Mouse (Mus musculus) macrophage (primary cell): Measurements from ENCODE around the gene Cct2. TPM values are rescaled to one million over a fixed set of nuclear protein-coding genes. Genes with fewer than 3 reads are reported as not detected.
"Not testable (repeated sequence)": the region's sequence is repeated elsewhere in the genome, so short reads cannot be mapped to it uniquely, and the experiment has no call there.

ENCODE experiments used
- H3K27ac ChIP-seq: fragments of 350-480 bp; formaldehyde crosslinking; 2 replicates; pipeline ENCODE4 v1.9.0; 2021
- H3K36me3 ChIP-seq: fragments of 350-480 bp; formaldehyde crosslinking; 2 replicates; pipeline ENCODE4 v1.9.0; 2021; ENCODE audit errors: inconsistent target
- H3K4me3 ChIP-seq: fragments of 350-480 bp; formaldehyde crosslinking; 2 replicates; pipeline ENCODE4 v1.9.0; 2021; ENCODE audit errors: inconsistent target
- H3K79me2 ChIP-seq: fragments of 350-480 bp; formaldehyde crosslinking; 2 replicates; pipeline ENCODE4 v1.9.0; 2021; ENCODE audit errors: inconsistent target
- WGBS: methylation state at CpG from one replicate; pipeline ENCODE4 v1.1.7; 2026; ENCODE audit warnings: inconsistent platforms; ENCODE audit not compliant: missing documents; 5-methylcytosine and 5-hydroxymethylcytosine counted together
- polyA plus RNA-seq: library from polyadenylated mRNA; stranded (reverse); fragments of 250-400 nt; gene quantifications from 3 replicates; pipeline ENCODE4 v1.2.4, GENCODE M21; 2018; ENCODE audit warnings: inconsistent platforms

Cct2 gene
- polyA plus RNA-seq, 1 experiment from 2014 or later = 206 TPM

DNA sequence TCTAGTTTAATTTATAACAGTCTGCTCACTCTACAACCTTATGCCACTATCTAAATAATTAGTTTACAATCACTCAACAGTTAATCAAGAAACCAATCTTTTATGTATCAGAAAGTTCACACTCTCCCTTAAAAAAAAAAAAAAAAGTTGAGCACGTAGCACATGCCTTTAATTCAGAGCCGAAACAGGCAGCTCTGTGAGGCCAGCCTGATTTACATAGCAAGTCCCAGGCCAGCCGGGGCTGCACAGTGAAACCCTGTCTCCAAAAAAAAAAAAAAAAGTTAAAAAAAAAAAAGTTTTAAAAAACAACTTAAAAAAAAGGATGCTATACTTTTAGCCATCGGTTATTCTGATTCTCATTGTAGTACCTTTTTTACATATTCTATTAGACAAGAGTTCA lies 17.7 kb upstream of the Cct2 start:
- Histone ChIP-seq H3K36me3 (peaks cover 50% of the 10 kb centered on the region), H3K79me2 (no peaks in the 10 kb centered on the region), H3K4me3 (no peak overlapping the region), H3K27ac (no peak overlapping the region)
- WGBS = 87% methylated on average over 4 of the region's 4 CpGs

DNA sequence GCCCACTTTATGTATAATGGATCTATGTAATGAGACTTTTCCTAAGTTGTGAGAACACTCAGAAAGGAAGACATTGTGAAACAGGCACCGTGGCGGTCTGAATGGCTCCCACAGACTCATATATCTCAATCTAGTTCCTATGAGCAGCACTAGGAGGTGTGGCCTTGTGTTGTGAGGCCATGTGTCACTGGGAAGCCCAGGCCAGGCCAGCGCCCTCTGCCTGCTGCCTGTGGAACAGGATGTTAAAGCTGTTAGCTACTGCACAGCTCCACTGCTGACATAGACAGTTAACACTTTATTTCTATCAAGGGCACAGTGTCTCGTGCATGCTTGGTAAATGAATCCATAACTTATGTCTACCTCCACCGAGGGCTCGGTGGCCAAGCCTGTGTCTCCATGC lies 14.7 kb upstream of the Cct2 start:
- Histone ChIP-seq H3K36me3 (peaks cover 64% of the 10 kb centered on the region), H3K27ac (no peak overlapping the region), H3K4me3 (no peak overlapping the region), H3K79me2 (no peaks in the 10 kb centered on the region)
- WGBS = 72% methylated on average over 6 of the region's 6 CpGs

DNA sequence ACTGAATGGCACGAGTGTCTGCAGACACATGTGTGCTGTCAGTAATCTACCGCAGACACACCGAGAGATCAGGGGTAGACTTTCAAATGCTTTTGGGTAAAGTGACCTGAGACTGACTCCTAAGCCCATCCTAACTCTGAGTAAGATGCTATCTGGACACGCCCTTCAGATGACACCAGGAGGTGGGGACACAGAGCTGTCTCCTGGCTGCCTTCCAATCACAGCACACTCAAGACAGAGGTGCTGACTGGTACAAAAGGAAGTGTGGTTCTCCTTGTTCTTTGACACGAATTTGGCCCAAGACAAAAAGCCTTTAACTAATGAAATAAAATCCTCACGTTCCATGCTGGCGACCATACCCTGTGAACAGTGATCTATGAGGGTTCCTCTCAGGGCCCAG lies 9.6 kb upstream of the Cct2 start:
- Histone ChIP-seq H3K4me3 (no peak overlapping the region), H3K27ac (no peak overlapping the region), H3K36me3 (peaks cover 61% of the 10 kb centered on the region), H3K79me2 (no peaks in the 10 kb centered on the region)
- WGBS = 80% methylated on average over 7 of the region's 7 CpGs

DNA sequence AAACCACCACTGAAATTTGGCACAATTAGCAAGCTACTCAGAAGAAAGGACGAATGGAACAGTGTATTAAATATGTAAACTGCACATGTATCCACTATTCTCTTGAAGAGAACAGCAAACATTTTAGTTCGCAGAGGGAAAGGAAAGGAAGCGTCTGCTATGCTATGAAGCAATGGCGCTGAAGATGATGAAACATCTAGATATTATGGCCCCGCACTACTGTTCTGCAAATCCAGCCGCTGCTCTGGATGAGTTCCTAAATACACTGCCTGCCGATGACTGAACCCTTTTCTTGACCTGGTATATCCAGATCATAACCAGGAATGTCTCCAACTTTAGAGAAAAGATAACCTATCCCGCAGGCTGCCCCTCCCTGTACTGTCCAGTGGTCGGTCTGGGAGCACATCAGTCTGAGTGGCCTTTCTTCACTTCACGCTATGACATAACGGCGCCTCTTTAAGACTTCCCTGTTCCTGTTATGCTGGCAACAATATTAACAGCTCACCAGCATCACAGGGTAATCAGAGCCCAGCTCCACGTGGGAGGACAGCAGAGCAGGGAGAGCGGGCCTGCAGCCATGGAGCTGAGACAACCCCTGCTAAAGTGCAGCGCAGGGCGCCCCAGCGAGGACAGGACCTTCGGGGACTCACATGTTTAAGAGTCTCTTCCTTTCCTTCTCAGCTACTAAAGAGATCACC lies 8.7 kb upstream of the Cct2 start:
- peaks cover 56% of the 10 kb centered on the region for H3K36me3 ChIP-seq
- H3K27ac ChIP-seq = no peak overlapping the region
- 75% methylated on average over 18 of the region's 18 CpGs for WGBS
- no peaks in the 10 kb centered on the region for H3K79me2 ChIP-seq
- H3K4me3 ChIP-seq = no peak overlapping the region

DNA sequence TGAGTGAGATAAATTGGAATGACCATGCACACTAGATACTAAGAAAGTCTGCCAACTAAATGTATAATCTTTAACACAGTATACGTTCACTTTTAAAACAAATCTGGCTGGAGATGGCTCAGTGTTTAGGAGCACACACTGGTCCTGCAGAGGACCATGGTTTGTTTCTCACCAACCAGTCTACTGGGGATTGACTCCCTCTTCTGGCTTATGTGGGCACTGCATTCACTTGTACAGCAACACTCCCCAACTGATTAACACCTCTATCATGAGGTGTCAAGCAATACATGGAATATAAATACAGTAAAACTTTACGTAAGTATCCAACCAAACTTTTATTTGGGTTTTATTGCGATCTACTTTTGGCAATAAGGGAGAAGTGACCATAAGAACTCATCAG lies 5.5 kb upstream of the Cct2 start:
- Histone ChIP-seq H3K27ac (no peak overlapping the region), H3K4me3 (no peak overlapping the region), H3K79me2 (no peaks in the 10 kb centered on the region), H3K36me3 (peaks cover 25% of the 10 kb centered on the region)
- 100% methylated on average over 3 of the region's 3 CpGs for whole genome bisulfite sequencing

DNA sequence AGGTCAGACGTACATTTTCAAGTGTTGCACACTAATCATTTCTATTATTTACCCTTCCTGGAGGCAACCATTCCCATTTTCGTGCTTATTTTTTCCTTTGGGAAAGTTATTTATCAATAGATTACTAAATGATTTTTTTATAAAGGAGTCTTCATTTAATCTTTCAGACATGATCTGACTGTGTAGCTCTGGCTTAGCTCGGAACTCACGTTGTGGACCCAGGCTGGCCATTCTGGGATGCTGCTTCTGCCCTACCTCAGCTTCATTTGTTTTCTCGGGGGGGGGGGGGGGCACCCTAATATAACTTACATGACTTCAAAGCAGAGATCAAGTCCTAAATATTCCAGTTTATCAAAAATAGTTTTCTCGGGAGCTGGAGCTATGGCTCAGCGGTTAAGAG lies 462 bp upstream of the Cct2 start:
- H3K27ac ChIP-seq = no peak overlapping the region
- WGBS = 13% methylated on average over 6 of the region's 7 CpGs

DNA sequence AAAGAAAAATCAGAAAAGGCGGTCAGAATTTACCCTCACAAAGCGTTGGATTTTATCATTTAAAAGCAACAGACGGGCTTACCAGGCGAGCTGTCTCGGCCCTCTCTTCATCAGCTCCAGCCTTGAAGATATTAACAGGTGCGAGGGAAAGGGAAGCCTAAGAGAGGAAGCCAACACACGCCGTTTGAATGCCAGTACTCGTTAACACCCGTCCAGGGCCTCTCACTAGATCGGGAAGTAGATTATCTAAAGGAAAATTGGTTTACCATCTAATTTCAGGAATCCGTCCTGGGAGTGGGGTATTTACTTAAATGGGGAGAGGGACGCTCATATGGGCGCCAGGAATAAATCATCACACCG lies 740 bp downstream of the Cct2 start:
- Histone ChIP-seq H3K36me3 (peaks cover 39% of the 10 kb centered on the region), H3K4me3 (peak overlapping the region; percentile 82), H3K79me2 (peaks cover 47% of the 10 kb centered on the region), H3K27ac (peak overlapping the region; percentile 36)
- under 1% methylated on average over 15 of the region's 15 CpGs for WGBS

More for the DNA sequence above, 462 bp upstream of the Cct2 start:
- Histone ChIP-seq H3K4me3 (peak overlapping the region; percentile 15), H3K36me3 (peaks cover 29% of the 10 kb centered on the region), H3K79me2 (peaks cover 41% of the 10 kb centered on the region)

DNA sequence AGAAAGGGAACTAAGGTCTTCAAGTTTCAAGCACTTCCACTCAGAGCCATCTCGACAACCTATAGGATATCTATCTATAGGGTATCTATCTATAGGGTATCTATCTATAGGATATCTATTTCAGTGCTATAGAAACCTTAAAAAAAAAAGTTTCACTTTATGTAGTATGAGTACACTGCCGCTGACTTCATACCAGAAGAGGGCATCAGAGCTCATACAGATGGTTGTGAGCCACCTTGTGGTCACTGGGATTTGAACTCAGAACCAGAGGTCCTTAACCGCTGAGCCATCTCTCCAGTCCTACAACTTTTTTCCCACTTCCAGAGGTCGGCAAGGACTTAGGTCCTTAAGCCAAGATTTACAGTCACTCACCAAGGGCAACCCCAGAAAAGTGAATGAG lies 7.9 kb downstream of the Cct2 start:
- Histone ChIP-seq H3K27ac (no peak overlapping the region), H3K4me3 (no peak overlapping the region), H3K79me2 (peaks cover 22% of the 10 kb centered on the region), H3K36me3 (peaks cover 96% of the 10 kb centered on the region)
- 96% methylated on average over 4 of the region's 4 CpGs for WGBS

DNA sequence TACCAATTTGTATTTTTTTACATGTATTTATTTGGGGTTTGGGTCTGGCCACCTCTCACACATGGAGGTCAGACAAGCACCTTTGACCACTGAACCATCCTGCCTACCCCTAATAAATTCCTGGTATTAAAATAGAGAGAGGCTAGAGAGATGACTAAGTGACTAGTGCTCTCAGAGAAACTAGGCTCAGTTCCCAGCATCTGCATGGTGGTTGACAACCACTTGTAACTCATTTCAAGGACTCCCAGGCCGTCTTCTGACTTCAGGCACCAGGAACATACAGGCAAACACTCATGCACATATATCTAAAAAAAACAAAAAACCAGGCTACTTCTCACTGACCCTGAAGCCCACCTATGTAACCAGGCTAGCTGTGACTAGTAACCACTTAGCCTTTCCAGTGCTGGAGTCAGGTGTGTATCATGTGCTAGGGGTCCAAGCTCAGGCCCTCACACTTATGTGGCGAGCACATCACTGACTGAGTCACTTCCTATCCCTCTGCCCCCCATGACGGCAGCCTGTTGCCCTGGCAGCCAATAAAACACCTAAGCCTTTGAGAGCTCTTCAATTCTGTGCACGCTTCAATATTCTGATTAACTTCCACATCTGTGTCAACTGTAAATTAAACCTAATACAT lies 13.5 kb downstream of the Cct2 start:
- Histone ChIP-seq H3K79me2 (no peaks in the 10 kb centered on the region), H3K36me3 (peaks cover 54% of the 10 kb centered on the region), H3K27ac (no peak overlapping the region), H3K4me3 (no peak overlapping the region)
- 83% methylated on average over 4 of the region's 4 CpGs for WGBS

DNA sequence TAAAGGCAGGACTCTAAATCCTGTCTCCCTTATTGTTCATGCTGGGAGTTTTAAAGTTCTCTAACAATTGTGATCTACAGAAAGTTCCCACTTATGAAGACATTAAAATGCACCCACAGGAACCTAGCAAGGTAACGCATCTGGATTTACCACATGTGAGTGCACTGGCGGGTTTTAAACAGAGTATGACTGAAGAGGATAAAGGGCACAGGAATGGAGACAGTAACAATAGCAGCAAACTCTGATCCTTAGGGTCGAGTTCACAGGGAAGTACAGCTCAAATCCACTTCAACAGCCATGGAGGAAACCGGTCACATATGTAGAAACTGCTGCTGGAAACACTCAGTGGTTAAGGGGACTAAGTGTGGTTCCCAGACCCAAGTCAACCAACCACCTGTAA lies 14.4 kb downstream of the Cct2 start:
- H3K27ac ChIP-seq = no peak overlapping the region
- WGBS = 88% methylated on average over 4 of the region's 4 CpGs
- no peaks in the 10 kb centered on the region for H3K79me2 ChIP-seq
- H3K36me3 ChIP-seq = peaks cover 46% of the 10 kb centered on the region
- no peak overlapping the region for H3K4me3 ChIP-seq

DNA sequence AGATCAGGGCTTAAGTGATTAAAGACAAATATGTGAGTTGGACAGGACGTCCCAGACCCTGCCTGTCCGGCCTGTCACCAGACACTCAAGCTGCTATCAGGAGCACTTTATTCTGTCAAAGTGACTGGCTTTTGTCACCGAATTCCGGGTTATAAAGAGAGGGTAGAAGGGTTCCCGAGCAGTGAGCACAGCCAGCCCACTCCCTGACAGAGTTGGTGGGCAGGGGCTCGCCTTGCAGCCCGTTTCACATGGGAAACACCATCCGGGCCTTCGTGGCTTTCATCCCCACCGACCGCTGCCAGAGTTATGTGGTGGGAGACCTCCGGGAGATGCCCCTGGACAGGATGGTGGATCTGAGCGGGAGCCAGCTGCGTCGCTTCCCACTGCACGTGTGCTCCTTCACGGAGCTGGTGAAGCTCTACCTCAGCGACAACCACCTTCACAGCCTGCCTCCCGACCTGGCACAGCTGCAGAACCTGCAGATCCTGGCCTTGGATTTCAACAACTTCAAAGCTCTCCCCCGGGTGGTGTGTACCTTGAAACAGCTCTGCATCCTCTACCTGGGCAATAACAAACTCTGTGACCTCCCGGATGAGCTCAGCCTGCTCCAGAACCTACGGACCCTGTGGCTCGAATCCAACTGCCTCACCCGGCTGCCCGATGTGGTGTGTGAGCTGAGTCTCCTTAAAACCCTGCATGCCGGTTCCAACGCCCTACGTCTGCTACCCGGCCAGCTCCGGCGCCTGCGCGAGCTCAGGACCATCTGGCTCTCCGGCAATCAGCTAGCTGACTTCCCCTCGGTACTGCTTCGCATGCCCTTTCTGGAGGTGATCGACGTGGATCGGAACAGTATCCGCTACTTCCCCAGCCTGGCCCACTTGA lies 18.2 kb downstream of the Cct2 start, which contains the start of gene Lrrc10:
Gene Lrrc10, plus strand, starts transcription at position 167 of the 882 bp plus-strand sequence.
- peaks cover 8% of the 10 kb centered on the region; the same call in 1 of the 2 replicates for H3K36me3 ChIP-seq
- no peaks in the 10 kb centered on the region for H3K79me2 ChIP-seq
- 64% methylated on average over 40 of the region's 40 CpGs for WGBS
- no peak within 1 kb of the TSS for H3K27ac ChIP-seq
- H3K4me3 ChIP-seq = no peak within 1 kb of the TSS

DNA sequence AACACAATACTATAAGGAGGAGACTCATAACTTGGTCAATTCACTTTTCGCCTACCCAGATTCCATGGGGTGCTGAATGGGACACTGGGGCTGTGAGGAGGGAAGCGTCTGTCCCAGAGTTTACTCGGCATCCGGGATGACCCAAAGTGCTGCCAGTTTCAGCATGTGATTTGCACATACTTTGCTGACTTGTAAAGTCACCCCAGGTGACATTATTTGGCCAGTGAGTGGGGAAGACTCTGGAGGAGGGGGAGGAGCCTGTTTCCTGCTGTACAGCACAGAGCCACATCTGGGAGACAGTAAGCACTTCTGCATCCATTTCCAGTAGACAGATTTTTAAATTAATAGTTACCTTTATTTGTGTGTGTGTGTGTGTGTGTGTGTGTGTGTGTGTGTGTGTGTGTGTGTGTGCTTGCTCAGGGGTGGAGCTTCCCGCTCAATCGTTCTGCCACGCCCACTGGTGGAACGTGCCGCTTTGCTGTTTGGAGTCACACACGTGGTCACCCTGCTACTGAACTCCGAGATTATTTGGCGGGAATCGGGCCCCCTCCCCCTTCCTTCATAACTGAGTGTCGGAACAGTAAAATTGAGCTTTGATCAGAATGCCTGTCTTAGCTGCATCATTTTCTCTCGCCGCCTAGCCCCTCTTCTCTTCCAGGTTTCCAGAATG lies 20.0 kb downstream of the Cct2 start:
- H3K79me2 ChIP-seq, H3K4me3 ChIP-seq, H3K27ac ChIP-seq, H3K36me3 ChIP-seq: not testable (repeated sequence)
- 54% methylated on average over 6 of the region's 16 CpGs for WGBS

DNA sequence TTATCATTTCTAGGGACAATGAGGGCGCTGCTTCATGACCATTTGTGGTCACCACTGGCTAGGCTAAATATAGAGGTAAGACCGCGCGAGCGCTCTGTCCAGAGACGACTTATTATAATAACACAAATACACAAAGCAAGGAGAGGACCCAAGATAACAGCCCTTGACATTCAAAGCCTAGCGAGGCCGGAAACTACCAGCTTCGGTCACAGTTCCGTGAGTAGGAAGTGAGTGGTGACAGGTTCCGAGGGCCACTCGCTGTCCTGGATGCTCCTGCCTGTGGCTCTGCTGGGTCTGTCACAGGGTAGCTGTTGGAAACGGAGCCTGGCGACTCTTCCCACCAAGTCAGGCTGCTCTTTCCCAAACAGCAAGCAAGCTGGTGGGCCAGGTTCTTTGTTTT lies 21.3 kb downstream of the Cct2 start:
- no peak overlapping the region for H3K4me3 ChIP-seq
- 66% methylated on average over 13 of the region's 14 CpGs for WGBS

DNA sequence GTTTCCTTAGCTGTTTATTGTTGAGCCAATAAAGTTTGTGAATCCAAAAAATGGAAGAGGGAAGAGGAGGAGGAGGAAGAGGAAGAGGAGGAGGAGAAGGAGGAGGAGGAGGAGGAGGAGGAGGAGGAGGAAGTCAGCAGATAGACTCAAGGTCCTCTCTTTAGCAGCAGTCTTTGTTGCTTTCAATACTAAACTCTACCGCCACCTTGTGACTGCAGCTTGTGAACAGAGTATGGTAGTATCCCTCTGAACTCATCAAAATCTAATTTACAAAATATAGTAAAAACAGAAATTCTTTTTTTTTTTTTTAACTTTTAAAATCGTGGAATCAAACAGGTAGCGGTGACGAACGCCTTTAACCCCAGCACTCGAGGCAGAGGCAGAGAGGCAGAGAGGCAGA lies 23.3 kb downstream of the Cct2 start:
- Histone ChIP-seq H3K36me3 (no peaks in the 10 kb centered on the region), H3K79me2 (no peaks in the 10 kb centered on the region), H3K4me3 (no peak overlapping the region), H3K27ac (no peak overlapping the region)
- 73% methylated on average over 5 of the region's 6 CpGs for WGBS

More for the DNA sequence above, 21.3 kb downstream of the Cct2 start:
- Histone ChIP-seq H3K27ac (no peak overlapping the region), H3K79me2 (no peaks in the 10 kb centered on the region), H3K36me3 (no peaks in the 10 kb centered on the region)
